ENCODE assay signal across 10 mouse cellular contexts in genomic region chr12:71954180-71954935, GRCm38 (mm10).
DNase-seq lines count a peak whose midpoint lies in the region; ATAC-seq and TF ChIP-seq lines count a peak whose summit lies in the region.
"Had no signal": no experiment of that assay in that cellular context is flagged by ENCODE, and none has a peak within 500 bp of the region (broad histone marks: within the 10 kb centered on the region; RNA-seq: fewer than 3 reads in every experiment).

No protein-coding gene starts in this region.

- H3K36me3 ChIP-seq in forebrain, embryonic 13.5 days (ENCODE audit: poor library complexity, severe bottlenecking) = peaks cover 41% of the 10 kb centered on the region
- H3K36me3 ChIP-seq in forebrain, embryonic 10.5 days (replicated peaks) = peaks cover 54% of the 10 kb centered on the region

- no peaks in the 10 kb centered on the region for H3K9me3 ChIP-seq in forebrain, embryonic 13.5 days (replicated peaks)
- no peaks in the 10 kb centered on the region for H3K9me3 ChIP-seq in forebrain, embryonic 10.5 days
- H3K9me3 ChIP-seq: midbrain, embryonic 13.5 days had no signal

- WGBS in forebrain, embryonic 13.5 days = 62% methylated on average over 5 of the region's 5 CpGs
- 91% methylated on average over 5 of the region's 5 CpGs for WGBS in forebrain, embryonic 10.5 days

- no peaks in the 10 kb centered on the region for H3K27me3 ChIP-seq in forebrain, embryonic 13.5 days
- H3K27me3 ChIP-seq in forebrain, embryonic 10.5 days (ENCODE audit: poor library complexity, severe bottlenecking) = no peaks in the 10 kb centered on the region
- H3K27me3 ChIP-seq: midbrain, embryonic 13.5 days had no signal

- no peak overlapping the region for H3K9ac ChIP-seq in forebrain, embryonic 13.5 days
- H3K9ac ChIP-seq: midbrain, embryonic 13.5 days had no signal

- TF ChIP-seq CTCF in layer of hippocampus, adult 2 months (conservative IDR thresholded peaks at IDR 0.05) = no peak

- peak overlapping the region; percentile 31; the same call in 1 of the 2 replicates for H3K27ac ChIP-seq in forebrain, embryonic 13.5 days
- H3K27ac ChIP-seq in forebrain, embryonic 10.5 days = no peak overlapping the region
- H3K27ac ChIP-seq in layer of hippocampus, adult 2 months = peak overlapping the region; percentile 89

- no peak overlapping the region for H3K4me2 ChIP-seq in forebrain, embryonic 13.5 days
- H3K4me2 ChIP-seq: midbrain, embryonic 13.5 days had no signal

- DNase-seq in forebrain, embryonic 10.5 days (ENCODE audit: extremely low spot score, low spot score) = no peak
- DNase-seq in kidney, adult 9 months = peak; percentile 63
- no peak for DNase-seq in kidney, adult 18-20 months
- DNase-seq in CD4-positive, CD25-positive, alpha-beta regulatory T cell, adult 2 months (ENCODE audit: low read depth, low spot score) = peak; percentile 23
- peak; percentile 60 to 87 for DNase-seq in layer of hippocampus, adult 2 months (ENCODE audit: low spot score in 2 of 2)
- no peak for DNase-seq in adrenal gland, postnatal 4 days (ENCODE audit: low spot score in 2 of 2)
- no peak for DNase-seq in cerebellum, postnatal 25 days
- DNase-seq: spleen, adult 18-20 months had no signal

- peaks cover 43% of the 10 kb centered on the region for H3K4me1 ChIP-seq in forebrain, embryonic 13.5 days
- H3K4me1 ChIP-seq in forebrain, embryonic 10.5 days = peaks cover 23% of the 10 kb centered on the region

- no peak overlapping the region for H3K4me3 ChIP-seq in forebrain, embryonic 13.5 days
- H3K4me3 ChIP-seq in forebrain, embryonic 10.5 days = no peak overlapping the region
- no peak overlapping the region for H3K4me3 ChIP-seq in layer of hippocampus, adult 2 months
- H3K4me3 ChIP-seq: midbrain, embryonic 13.5 days had no signal

- 0 out of 2 replicates have a peak, but pooled peaks have one; percentile 28 for ATAC-seq in forebrain, embryonic 13.5 days
- ATAC-seq: midbrain, embryonic 13.5 days had no signal

Comparison
In these comparisons a context has a peak if more than half of its experiments do, and no peak if none do; other contexts are left out.
1. DNase-seq: peak in kidney, adult 9 months (single experiment), CD4-positive, CD25-positive, alpha-beta regulatory T cell, adult 2 months (single experiment) and layer of hippocampus, adult 2 months (2 of 2); none in forebrain, embryonic 10.5 days (single experiment), kidney, adult 18-20 months (single experiment), adrenal gland, postnatal 4 days (0 of 2) and cerebellum, postnatal 25 days (0 of 2).